Mouse (Mus musculus) adrenal gland, postnatal 36 days (tissue): ENCODE measurements at regions not wholly inside any gene's neighbourhood (a gene's known extent, or its start where the extent isn't known, plus 50 kb on each side); places are given as distances from the start of the nearest gene placed in this dataset.

Source experiments
- DNase-seq, 2 experiments: peaks; one replicate each; pipeline ENCODE4 v3.0.0; 2021; ENCODE audit warnings: mixed read lengths in 1 of 2

DNA sequence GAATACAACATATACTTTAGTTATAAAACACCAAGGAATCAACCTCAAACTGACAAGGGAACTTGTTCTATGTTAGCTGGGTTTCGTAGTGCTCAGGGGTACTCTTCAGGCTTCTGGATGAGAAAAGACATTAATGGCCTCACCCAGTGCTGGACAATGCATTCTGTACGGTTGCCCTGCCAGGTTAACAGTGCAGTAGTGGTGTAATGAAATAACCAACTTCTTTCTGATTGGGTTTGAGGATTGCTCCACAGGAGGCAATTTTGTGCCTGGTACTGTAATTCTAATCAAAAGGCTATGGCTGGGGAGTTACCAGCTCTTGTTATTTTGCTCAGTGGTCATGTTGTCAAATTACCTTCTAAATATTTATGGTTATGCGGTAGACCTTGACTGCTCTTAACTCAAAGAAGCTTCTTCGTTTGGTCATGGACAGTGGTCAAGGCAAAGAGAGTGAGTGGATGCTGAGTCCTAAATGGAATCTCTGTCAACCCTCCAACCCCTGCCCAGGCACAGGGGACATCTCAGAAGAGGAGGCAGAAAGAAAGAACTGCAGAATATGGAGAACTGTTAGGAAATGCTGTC is 158.8 kb upstream of the B3gat2 start:
- no peak for DNase-seq

- no peak for DNase-seq
Observed at GRCm38 (mm10) chr1:23629366-23629765, 132.2 kb upstream of the B3gat2 start.

DNA sequence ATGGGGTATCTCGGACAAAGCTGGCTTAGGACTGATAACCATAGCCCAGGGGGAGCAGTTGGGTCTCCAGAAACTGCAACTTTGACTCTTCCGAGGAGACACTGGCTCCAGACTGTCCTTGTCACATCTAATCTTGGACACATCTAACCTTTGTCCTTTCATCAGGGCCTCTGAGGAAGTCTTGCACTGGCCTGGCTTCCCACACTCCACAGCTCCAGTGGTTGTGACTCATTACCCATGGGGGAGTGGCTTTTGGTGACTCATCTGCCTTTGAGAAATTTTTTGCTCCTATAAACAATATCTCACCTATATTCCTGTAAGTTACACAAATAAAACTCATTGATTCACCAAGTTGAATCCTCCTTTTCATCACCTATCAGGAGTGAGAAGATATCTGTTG is 116.5 kb upstream of the B3gat2 start:
- peak; percentile 20 to 45 for DNase-seq

- DNase-seq = no peak
Observed at GRCm38 (mm10) chr1:23648875-23649506, 112.6 kb upstream of the B3gat2 start.

DNA sequence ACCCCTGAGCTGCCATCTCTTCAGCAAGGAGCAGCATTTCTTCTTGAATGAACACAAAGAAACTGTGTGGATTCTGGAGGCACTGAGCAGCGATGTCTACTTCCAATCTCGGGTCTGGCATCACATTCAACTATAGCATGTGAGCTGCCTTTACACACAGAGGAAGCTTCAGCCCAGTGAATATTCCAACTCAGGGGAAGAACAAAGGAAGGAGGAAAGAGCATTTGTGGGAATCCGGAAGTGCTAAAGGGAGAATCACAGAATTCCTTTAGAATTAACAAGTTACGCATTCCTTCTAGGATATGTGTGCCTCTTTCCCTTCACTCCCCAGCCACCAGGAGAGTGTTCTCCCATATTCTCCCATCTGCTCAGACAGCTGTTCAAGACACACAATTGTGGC is 111.7 kb upstream of the B3gat2 start:
- DNase-seq = no peak

- no peak for DNase-seq
Observed at GRCm38 (mm10) chr1:23653628-23654027, 107.9 kb upstream of the B3gat2 start.

DNA sequence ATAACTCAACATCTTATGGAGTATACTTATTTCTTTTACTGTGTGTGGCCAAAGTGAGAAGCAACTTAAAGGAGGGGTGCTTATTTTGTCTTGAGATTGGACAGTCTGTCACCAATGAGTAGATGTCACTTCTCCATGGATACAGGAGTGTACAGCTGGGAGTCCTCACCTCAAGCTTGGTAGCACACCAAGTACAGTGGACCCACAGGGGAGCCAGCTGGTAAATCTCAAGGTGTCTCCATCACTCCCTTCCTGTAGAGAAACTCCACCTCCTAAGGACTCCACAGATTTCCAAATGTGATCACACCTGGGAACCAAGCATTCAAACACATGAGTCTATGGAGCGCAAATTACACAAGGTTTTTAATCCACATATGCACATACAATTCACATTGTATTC is 105.8 kb upstream of the B3gat2 start:
- DNase-seq = no peak

DNA sequence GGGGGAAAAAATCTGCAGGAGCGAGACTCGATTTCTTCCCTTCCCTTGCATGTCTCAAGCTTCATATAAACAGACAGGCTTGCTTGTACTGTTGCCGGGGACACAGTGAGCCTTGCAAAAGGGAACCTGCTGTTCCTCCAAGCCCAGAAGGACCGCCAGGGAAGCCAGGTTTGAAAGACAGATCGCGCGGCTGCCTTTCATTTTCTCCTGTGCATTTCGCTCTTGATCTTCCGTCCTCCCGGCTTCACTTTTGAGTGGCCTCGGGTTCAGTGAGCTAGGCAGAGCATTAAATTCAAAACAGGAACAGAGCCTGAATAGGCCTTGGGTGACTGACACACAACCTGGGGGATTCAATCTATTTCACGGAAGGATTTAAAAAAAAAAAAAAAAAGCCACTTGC is 105.3 kb upstream of the B3gat2 start:
- DNase-seq = no peak

GRCm38 (mm10) chr1:23656718-23657117 is 104.8 kb upstream of the B3gat2 start:
- no peak for DNase-seq

DNA sequence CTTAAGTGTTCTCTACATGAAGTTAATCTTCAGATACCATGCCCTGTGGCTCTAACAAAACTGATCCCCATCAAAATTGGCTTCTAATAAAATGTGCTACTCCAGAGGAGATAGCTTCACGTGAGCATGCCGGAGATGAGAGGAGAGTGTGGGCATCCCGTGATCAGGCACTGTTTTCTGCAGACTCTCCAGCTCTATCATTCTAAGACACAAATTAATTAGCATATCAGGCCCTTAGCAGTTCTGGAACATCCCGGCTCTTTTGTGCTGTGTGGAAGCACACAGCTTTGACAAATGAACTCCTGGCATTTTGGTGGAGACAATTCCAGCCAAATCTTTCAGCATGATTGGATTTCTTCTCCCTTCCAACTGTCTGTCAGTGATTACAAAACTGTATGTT is 91.0 kb upstream of the B3gat2 start:
- no peak for DNase-seq

DNA sequence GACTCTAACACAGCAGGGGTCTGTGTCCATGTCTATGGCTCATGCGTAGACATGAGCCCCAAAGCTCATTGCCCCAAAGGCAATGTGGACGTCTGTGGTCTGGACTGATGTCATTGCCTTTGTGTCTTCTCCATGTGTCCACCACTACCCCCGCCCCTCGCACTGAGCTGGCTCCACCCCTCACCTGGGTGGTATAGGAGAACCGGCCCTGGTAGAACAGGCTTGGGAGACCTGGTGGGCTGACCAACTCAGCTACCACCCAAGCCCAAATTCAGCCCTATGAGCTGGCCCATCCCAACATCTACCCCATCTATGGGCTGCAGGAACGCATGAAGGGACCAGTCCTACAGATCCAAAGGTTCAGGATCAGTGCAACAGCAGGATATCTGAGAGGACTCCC is 87.2 kb upstream of the B3gat2 start:
- no peak for DNase-seq

DNA sequence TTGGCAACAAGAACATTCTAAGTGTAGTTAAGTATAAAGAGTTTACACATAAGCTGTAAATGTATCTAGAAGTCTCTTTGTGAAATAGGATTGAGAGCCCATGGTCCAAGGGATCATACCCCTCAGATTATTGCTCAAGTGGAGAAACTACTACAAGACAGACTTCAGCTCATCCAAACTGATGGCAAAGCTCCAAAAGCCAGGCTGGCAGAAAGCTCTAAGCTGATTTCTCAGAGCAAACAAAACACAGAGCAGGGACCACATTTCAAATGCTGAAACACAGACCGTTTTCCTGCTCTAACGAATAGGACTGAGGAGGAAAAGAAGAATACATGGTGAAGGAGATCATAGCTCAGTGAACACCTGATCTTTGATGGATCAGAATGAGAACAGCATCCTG is 85.3 kb upstream of the B3gat2 start:
- DNase-seq = no peak

- DNase-seq = no peak
Observed at GRCm38 (mm10) chr1:23689398-23689797, 72.2 kb upstream of the B3gat2 start.

DNA sequence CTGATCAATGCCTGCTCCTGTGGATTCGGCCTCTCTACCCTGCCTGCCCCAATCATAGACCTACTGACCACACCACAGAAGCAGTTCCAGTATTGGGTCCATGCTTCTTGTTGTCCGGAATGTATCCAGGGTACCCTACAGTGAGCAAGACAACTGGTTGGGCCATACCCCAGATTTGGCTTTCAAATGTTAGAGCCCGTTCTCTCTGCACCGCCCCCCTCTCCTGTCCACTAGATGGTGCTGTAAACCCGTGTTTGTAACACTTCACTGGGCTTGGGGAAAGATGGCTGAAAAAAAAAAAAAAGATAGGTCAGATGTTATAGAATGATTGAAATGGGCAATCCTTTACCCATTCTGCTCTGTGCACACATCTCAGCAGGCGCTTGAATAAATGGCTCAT is 56.1 kb upstream of the B3gat2 start:
- DNase-seq = peak; percentile 20 to 40

GRCm38 (mm10) chr1:23706450-23706849 is 55.1 kb upstream of the B3gat2 start:
- DNase-seq = no peak
